Mouse (Mus musculus) E14TG2a.4 (cell line): ENCODE results near the gene Fam166a.

Experiments
- CTCF ChIP-seq: conservative IDR thresholded peaks from 2 replicates; pipeline ENCODE4 v1.5.1; 2014; ENCODE audit warnings: low read length
- NANOG ChIP-seq: IDR thresholded peaks from 2 replicates; pipeline ENCODE4 v1.6.1; 2014; ENCODE audit warnings: borderline replicate concordance, low read length, mixed read lengths
- POU5F1 ChIP-seq: IDR thresholded peaks from 2 replicates; pipeline ENCODE4 v1.6.1; 2014; ENCODE audit warnings: low read length, borderline replicate concordance

- TF ChIP-seq CTCF (no peak), POU5F1 (no peak), NANOG (no peak)
These were observed 45.2 kb downstream of the Fam166a start for GRCm38 (mm10) chr2:25263623-25264285.
